Mouse (Mus musculus): Measurements from ENCODE around the gene Mllt3.
"Not testable (repeated sequence)": the region's sequence is repeated elsewhere in the genome, so short reads cannot be mapped to it uniquely, and the experiment has no call there.

Mllt3 gene

GRCm38 (mm10) chr4:88012774-88013173 is 20.4 kb downstream of the Mllt3 start:
- DNase-seq (ENCODE audit: low spot score in 2 of 2), result no peak

- DNase-seq (ENCODE audit: low spot score in 2 of 2), result no peak
These were observed 21.1 kb downstream of the Mllt3 start for GRCm38 (mm10) chr4:88011870-88012572.

- DNase-seq (ENCODE audit: low spot score in 2 of 2), result no peak
These were observed 22.7 kb downstream of the Mllt3 start for GRCm38 (mm10) chr4:88010441-88010840.

GRCm38 (mm10) chr4:88005801-88006200 is 27.4 kb downstream of the Mllt3 start:
- no peak for DNase-seq (ENCODE audit: low spot score in 2 of 2)

- DNase-seq (ENCODE audit: low spot score in 2 of 2), result no peak
These were observed 29.8 kb downstream of the Mllt3 start for GRCm38 (mm10) chr4:88003159-88003948.

- DNase-seq (ENCODE audit: low spot score in 2 of 2), result no peak
These were observed 41.5 kb downstream of the Mllt3 start for GRCm38 (mm10) chr4:87991710-87992109.

GRCm38 (mm10) chr4:87990940-87991339 is 42.2 kb downstream of the Mllt3 start:
- DNase-seq (ENCODE audit: low spot score in 2 of 2), result no peak

- DNase-seq (ENCODE audit: low spot score in 2 of 2), result no peak
These were observed 47.9 kb downstream of the Mllt3 start for GRCm38 (mm10) chr4:87985281-87985680.

- DNase-seq (ENCODE audit: low spot score in 2 of 2), result peak in 1 of 2 experiments; percentile 20
These were observed 48.6 kb downstream of the Mllt3 start for GRCm38 (mm10) chr4:87984589-87984988.

- DNase-seq (ENCODE audit: low spot score in 2 of 2), result no peak
These were observed 49.1 kb downstream of the Mllt3 start for GRCm38 (mm10) chr4:87984091-87984490.

GRCm38 (mm10) chr4:87982578-87982977 is 50.6 kb downstream of the Mllt3 start:
- no peak for DNase-seq (ENCODE audit: low spot score in 2 of 2)

- DNase-seq (ENCODE audit: low spot score in 2 of 2), result no peak
These were observed 55.2 kb downstream of the Mllt3 start for GRCm38 (mm10) chr4:87977820-87978448.

- no peak for DNase-seq (ENCODE audit: low spot score in 2 of 2)
These were observed 67.3 kb downstream of the Mllt3 start for GRCm38 (mm10) chr4:87965836-87966235.

GRCm38 (mm10) chr4:87964890-87965289 is 68.3 kb downstream of the Mllt3 start:
- not testable (repeated sequence) for DNase-seq (ENCODE audit: low spot score in 2 of 2)

GRCm38 (mm10) chr4:87963773-87964076 is 69.4 kb downstream of the Mllt3 start:
- DNase-seq (ENCODE audit: low spot score in 2 of 2), result no peak

- no peak for DNase-seq (ENCODE audit: low spot score in 2 of 2)
These were observed 70.0 kb downstream of the Mllt3 start for GRCm38 (mm10) chr4:87963055-87963772.

GRCm38 (mm10) chr4:87961872-87962271 is 71.3 kb downstream of the Mllt3 start:
- DNase-seq (ENCODE audit: low spot score in 2 of 2), result no peak

- no peak for DNase-seq (ENCODE audit: low spot score in 2 of 2)
These were observed 75.3 kb downstream of the Mllt3 start for GRCm38 (mm10) chr4:87957852-87958251.

- DNase-seq (ENCODE audit: low spot score in 2 of 2), result no peak
These were observed 76.0 kb downstream of the Mllt3 start for GRCm38 (mm10) chr4:87957198-87957597.

GRCm38 (mm10) chr4:87955132-87955531 is 78.0 kb downstream of the Mllt3 start:
- no peak for DNase-seq (ENCODE audit: low spot score in 2 of 2)

GRCm38 (mm10) chr4:87954421-87955083 is 78.6 kb downstream of the Mllt3 start:
- peak; percentile 45 to 64 for DNase-seq (ENCODE audit: low spot score in 2 of 2)

GRCm38 (mm10) chr4:87953736-87954135 is 79.4 kb downstream of the Mllt3 start:
- DNase-seq (ENCODE audit: low spot score in 2 of 2), result no peak

Measured in frontal cortex, postnatal 36 days (tissue).